Mouse (Mus musculus): Measurements from ENCODE around the gene Srms.

DNA sequence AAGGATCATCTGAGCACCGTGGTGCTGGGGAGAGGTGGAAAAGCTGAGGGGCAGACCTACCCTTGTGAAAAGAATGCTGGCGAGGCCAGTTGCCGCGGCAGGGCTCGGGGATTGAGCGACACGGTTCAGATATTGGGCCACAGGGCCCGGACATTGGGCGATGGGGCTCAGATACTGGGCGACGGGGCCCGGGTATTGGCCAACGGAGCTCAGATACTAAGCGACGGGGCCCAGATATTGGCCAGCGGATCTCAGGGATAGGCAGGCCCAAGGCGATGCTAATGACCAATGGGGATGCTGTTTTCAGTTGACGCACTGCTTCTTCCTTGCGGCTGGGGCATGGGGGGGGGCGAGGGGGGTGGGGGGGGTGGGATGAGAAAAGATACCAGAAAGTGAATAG lies 18.2 kb upstream of the Srms start:
- TF ChIP-seq CTCF (IDR thresholded peaks at IDR 0.05; ENCODE audit: low read depth) (no peak), EP300 (optimal IDR thresholded peaks at IDR 0.05) (no peak)
